ENCODE assay signal across 9 mouse cellular contexts in the genomic region with DNA sequence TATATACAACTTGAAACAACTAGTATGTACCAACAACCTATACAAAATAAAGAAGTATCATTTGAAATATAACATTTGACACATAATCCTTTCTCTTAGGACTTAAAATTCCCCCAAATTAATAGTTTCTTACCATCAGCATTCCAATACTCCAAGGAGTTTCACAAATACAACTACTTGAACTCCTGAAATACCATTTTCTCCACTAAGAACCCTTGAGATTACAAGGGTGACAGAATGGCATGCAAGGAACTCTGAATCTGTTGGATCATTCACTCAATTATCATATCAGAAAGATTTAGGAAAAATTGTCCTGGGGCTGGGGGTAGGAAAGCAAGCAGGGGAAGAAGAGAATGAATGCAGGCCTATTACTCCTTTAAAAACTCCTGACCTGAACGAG. TPM values are rescaled to one million over a fixed set of nuclear protein-coding genes. Genes with fewer than 3 reads are reported as not detected.
DNase-seq lines count a peak whose midpoint lies in the region; ATAC-seq and TF ChIP-seq lines count a peak whose summit lies in the region.
"Had no signal": no experiment of that assay in that cellular context is flagged by ENCODE, and none has a peak within 500 bp of the region (broad histone marks: within the 10 kb centered on the region; RNA-seq: fewer than 3 reads in every experiment).

No protein-coding gene starts in this region.

- no peak for DNase-seq in kidney, postnatal 14 days
- DNase-seq in natural killer cell, adult 2 months (ENCODE audit: low spot score in 2 of 2) = no peak

- H3K27me3 ChIP-seq in kidney, embryonic 15.5 days = no peaks in the 10 kb centered on the region
- H3K27me3 ChIP-seq in embryonic facial prominence, embryonic 15.5 days = no peaks in the 10 kb centered on the region
- no peaks in the 10 kb centered on the region for H3K27me3 ChIP-seq in intestine, embryonic 16.5 days (replicated peaks; ENCODE audit: control insufficient read depth, insufficient read depth, low read length)
- H3K27me3 ChIP-seq in myocyte (ENCODE audit: control insufficient read depth, insufficient read depth, insufficient read length) = no peaks in the 10 kb centered on the region

- ATAC-seq in kidney, embryonic 15.5 days (replicated peaks; ENCODE audit: low FRiP score) = no peak
- ATAC-seq in embryonic facial prominence, embryonic 15.5 days (ENCODE audit: insufficient number of reproducible peaks, low FRiP score, low TSS enrichment, low read depth) = no peak
- no peak for ATAC-seq in intestine, embryonic 16.5 days
- ATAC-seq in megakaryocyte, adult 5-6 weeks (ENCODE audit: poor library complexity, severe bottlenecking) = no peak
- ATAC-seq in frontal cortex, adult (ENCODE audit: low TSS enrichment) = no peak

- no peak for TF ChIP-seq POLR2A in myocyte (IDR thresholded peaks at IDR 0.05; ENCODE audit: insufficient read length, low read depth)

- H3K79me2 ChIP-seq in myocyte (ENCODE audit: control insufficient read depth, insufficient read depth) = peaks cover 95% of the 10 kb centered on the region

- 6% methylated on average over 1 of the region's 1 CpGs for WGBS in kidney, embryonic 15.5 days
- WGBS in embryonic facial prominence, embryonic 15.5 days = 30% methylated on average over 1 of the region's 1 CpGs
- 7% methylated on average over 1 of the region's 1 CpGs for WGBS in intestine, embryonic 16.5 days

- H3K9ac ChIP-seq in kidney, embryonic 15.5 days = peak overlapping the region; percentile 61
- H3K9ac ChIP-seq in embryonic facial prominence, embryonic 15.5 days = 0 out of 2 replicates have a peak overlapping the region, but pooled peaks have one; percentile 12
- H3K9ac ChIP-seq in intestine, embryonic 16.5 days (ENCODE audit: low read depth, low read length) = peak overlapping the region; percentile 64

- H3K4me2 ChIP-seq in kidney, embryonic 15.5 days = peak overlapping the region; percentile 58
- peak overlapping the region; percentile 54 for H3K4me2 ChIP-seq in embryonic facial prominence, embryonic 15.5 days (replicated peaks)
- H3K4me2 ChIP-seq in intestine, embryonic 16.5 days (ENCODE audit: low read depth, low read length) = peak overlapping the region; percentile 65
- H3K4me2 ChIP-seq in myocyte (ENCODE audit: low read depth) = peak overlapping the region; percentile 86

- peaks cover 49% of the 10 kb centered on the region for H3K4me1 ChIP-seq in kidney, embryonic 15.5 days
- peaks cover 30% of the 10 kb centered on the region for H3K4me1 ChIP-seq in embryonic facial prominence, embryonic 15.5 days
- peaks cover 22% of the 10 kb centered on the region for H3K4me1 ChIP-seq in intestine, embryonic 16.5 days (ENCODE audit: control insufficient read depth, insufficient read depth, low read length)

- no peaks in the 10 kb centered on the region for H3K36me3 ChIP-seq in kidney, embryonic 15.5 days
- no peaks in the 10 kb centered on the region for H3K36me3 ChIP-seq in embryonic facial prominence, embryonic 15.5 days
- H3K36me3 ChIP-seq in intestine, embryonic 16.5 days (ENCODE audit: control insufficient read depth, insufficient read depth, low read length) = no peaks in the 10 kb centered on the region
- no peaks in the 10 kb centered on the region for H3K36me3 ChIP-seq in myocyte (ENCODE audit: control insufficient read depth, insufficient read depth)

- peak overlapping the region; percentile 58 for H3K4me3 ChIP-seq in kidney, embryonic 15.5 days (replicated peaks)
- H3K4me3 ChIP-seq in embryonic facial prominence, embryonic 15.5 days (replicated peaks) = peak overlapping the region; percentile 49
- H3K4me3 ChIP-seq in intestine, embryonic 16.5 days (ENCODE audit: low read length) = peak overlapping the region; percentile 47
- no peak overlapping the region for H3K4me3 ChIP-seq in myocyte

- H3K27ac ChIP-seq in kidney, embryonic 15.5 days = peak overlapping the region; percentile 92
- no peak overlapping the region for H3K27ac ChIP-seq in embryonic facial prominence, embryonic 15.5 days (replicated peaks)
- peak overlapping the region; percentile 88 for H3K27ac ChIP-seq in intestine, embryonic 16.5 days (ENCODE audit: low read length)

- H3K9me3 ChIP-seq in kidney, embryonic 15.5 days (replicated peaks) = no peaks in the 10 kb centered on the region
- no peaks in the 10 kb centered on the region for H3K9me3 ChIP-seq in embryonic facial prominence, embryonic 15.5 days (replicated peaks)
- no peaks in the 10 kb centered on the region for H3K9me3 ChIP-seq in intestine, embryonic 16.5 days (ENCODE audit: control insufficient read depth, low read length)

- H3ac ChIP-seq in myocyte (ENCODE audit: control insufficient read depth, insufficient read length) = no peak overlapping the region

TF ChIP-seq in myocyte, 11 proteins besides CTCF, POLR2A, EP300 and RAD21:
- no peak for TF ChIP-seq MYOD1 (IDR thresholded peaks at IDR 0.05; ENCODE audit: control insufficient read depth in 1 of 3, insufficient read length in 2 of 3, low read depth in 2 of 3)
- no peak for TF ChIP-seq MYOG (IDR thresholded peaks at IDR 0.05; ENCODE audit: control insufficient read depth in 1 of 3, insufficient read depth in 1 of 3, insufficient read length in 2 of 3, low read depth in 2 of 3)
- TF ChIP-seq TCF12 (IDR thresholded peaks at IDR 0.05; ENCODE audit: insufficient read depth, poor library complexity, severe bottlenecking) = no peak
- no peak for TF ChIP-seq CEBPB (IDR thresholded peaks at IDR 0.05; ENCODE audit: insufficient read depth, poor library complexity, severe bottlenecking)
- TF ChIP-seq MAX (IDR thresholded peaks at IDR 0.05; ENCODE audit: low read depth) = no peak
- no peak for TF ChIP-seq POLR2AphosphoS2 (IDR thresholded peaks at IDR 0.05; ENCODE audit: insufficient read length, low read depth)
- TF ChIP-seq SRF (IDR thresholded peaks at IDR 0.05; ENCODE audit: control insufficient read depth, insufficient read length, low read depth) = no peak
- no peak for TF ChIP-seq REST (IDR thresholded peaks at IDR 0.05; ENCODE audit: insufficient read depth, insufficient read length)
- TF ChIP-seq E2F4 (IDR thresholded peaks at IDR 0.05; ENCODE audit: insufficient read depth) = no peak
- TF ChIP-seq USF1 (IDR thresholded peaks at IDR 0.05; ENCODE audit: low read depth) = no peak
- TF ChIP-seq TCF3 (IDR thresholded peaks at IDR 0.05; ENCODE audit: insufficient read length, low read depth) = no peak

RNA-seq across cellular contexts. Expression of a gene that starts 17.6 kb away (rescaled TPM):
- polyA plus RNA-seq in kidney, embryonic 15.5 days (2015; fragmentation: Nextera tagmentation; extraction: Ambion mirVana) = 112 and 115 TPM in 2 replicates
- 88.3 and 99.4 TPM in 2 replicates for polyA plus RNA-seq in embryonic facial prominence, embryonic 15.5 days (2015; fragmentation: Nextera tagmentation; extraction: Ambion mirVana)
- polyA plus RNA-seq in intestine, embryonic 16.5 days (2015; fragmentation: Nextera tagmentation; extraction: Ambion mirVana) = 82.0 and 85.8 TPM in 2 replicates
- 44.3 TPM for polyA plus RNA-seq in myocyte (2012; fragmentation: generic; extraction: Trizol)
- total RNA-seq in megakaryocyte, adult 5-6 weeks (2015) = 64.3 and 66.1 TPM in 2 replicates
- 55.0 and 67.3 TPM in 2 replicates for total RNA-seq in megakaryocyte, adult 5-6 weeks (2017)

RNA-seq across cellular contexts. Expression of a gene that starts 40.9 kb away (rescaled TPM):
- polyA plus RNA-seq in kidney, embryonic 15.5 days (2015; fragmentation: Nextera tagmentation; extraction: Ambion mirVana) = 0.54 and 1.2 TPM in 2 replicates
- polyA plus RNA-seq in embryonic facial prominence, embryonic 15.5 days (2015; fragmentation: Nextera tagmentation; extraction: Ambion mirVana) = 1.6 and 2.4 TPM in 2 replicates
- 0.82 and 0.88 TPM in 2 replicates for polyA plus RNA-seq in intestine, embryonic 16.5 days (2015; fragmentation: Nextera tagmentation; extraction: Ambion mirVana)
- polyA plus RNA-seq in myocyte (2012; fragmentation: generic; extraction: Trizol) = 0.02 TPM
- 0.05 and 0.29 TPM in 2 replicates for total RNA-seq in megakaryocyte, adult 5-6 weeks (2015)
- 0.04 and 0.15 TPM in 2 replicates for total RNA-seq in megakaryocyte, adult 5-6 weeks (2017)
- total RNA-seq: MEL had no signal

Comparison
In these comparisons a context has a peak if more than half of its experiments do, and no peak if none do; other contexts are left out.
1. H3K9ac ChIP-seq: peak in every context shown above with its lines; median percentile 64 in intestine, embryonic 16.5 days; 61 in kidney, embryonic 15.5 days; 12 in embryonic facial prominence, embryonic 15.5 days.